ENCODE assay signal across 24 mouse cellular contexts in the genomic region with DNA sequence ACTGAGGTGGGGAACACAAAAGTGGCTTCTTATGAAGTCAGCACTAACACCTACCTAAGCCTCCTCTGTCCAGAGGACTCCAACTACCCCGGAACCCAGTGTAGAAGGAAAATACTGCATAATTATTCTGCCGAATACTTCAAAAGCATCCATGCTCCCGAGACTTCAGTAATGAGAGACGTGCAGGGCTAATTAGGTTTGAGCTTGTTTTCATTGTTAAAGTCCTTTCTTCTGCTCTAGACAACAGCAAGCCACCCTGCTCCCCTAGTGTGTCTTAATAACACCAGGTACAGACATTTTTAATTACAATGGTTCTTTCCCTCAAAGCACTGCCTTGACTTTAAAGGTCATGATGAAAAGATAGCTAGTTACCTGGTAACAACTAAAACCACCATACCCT. TPM values are rescaled to one million over a fixed set of nuclear protein-coding genes. Genes with fewer than 3 reads are reported as not detected.
DNase-seq lines count a peak whose midpoint lies in the region; ATAC-seq and TF ChIP-seq lines count a peak whose summit lies in the region.
"Had no signal": no experiment of that assay in that cellular context is flagged by ENCODE, and none has a peak within 500 bp of the region (broad histone marks: within the 10 kb centered on the region; RNA-seq: fewer than 3 reads in every experiment).

No protein-coding gene starts in this region.

- no peak overlapping the region for H3K27ac ChIP-seq in forebrain, embryonic 11.5 days (ENCODE audit: low read depth, low read length)
- H3K27ac ChIP-seq in forebrain, embryonic 14.5 days (ENCODE audit: low read depth, low read length) = no peak overlapping the region
- H3K27ac ChIP-seq in heart, embryonic 11.5 days (ENCODE audit: low read depth, low read length) = peak overlapping the region; percentile 86; the same call in 1 of the 2 replicates
- H3K27ac ChIP-seq in heart, embryonic 15.5 days = peak overlapping the region; percentile 86
- H3K27ac ChIP-seq in left cerebral cortex, adult 2 months = peak overlapping the region; percentile 24; the same call in 1 of the 2 replicates
- H3K27ac ChIP-seq: embryonic facial prominence, embryonic 12.5 days; forebrain, embryonic 12.5 days; hindbrain, embryonic 13.5 days; hindbrain, postnatal 0 days; intestine, embryonic 15.5 days had no signal

- no peaks in the 10 kb centered on the region for H3K27me3 ChIP-seq in forebrain, embryonic 11.5 days (ENCODE audit: control insufficient read depth, insufficient read depth, low read length)
- no peaks in the 10 kb centered on the region for H3K27me3 ChIP-seq in forebrain, embryonic 14.5 days (replicated peaks; ENCODE audit: control insufficient read depth, insufficient read depth, low read length)
- no peaks in the 10 kb centered on the region for H3K27me3 ChIP-seq in heart, embryonic 11.5 days (ENCODE audit: control insufficient read depth, insufficient read depth, low read length)
- no peaks in the 10 kb centered on the region for H3K27me3 ChIP-seq in heart, embryonic 15.5 days
- H3K27me3 ChIP-seq: embryonic facial prominence, embryonic 12.5 days; forebrain, embryonic 12.5 days; hindbrain, embryonic 13.5 days; intestine, embryonic 15.5 days had no signal

- no peak for DNase-seq in forebrain, embryonic 11.5 days (ENCODE audit: low spot score)
- DNase-seq in forebrain, embryonic 14.5 days (ENCODE audit: low spot score) = no peak
- DNase-seq in heart, postnatal 25 days (ENCODE audit: low spot score) = no peak
- no peak for DNase-seq in heart, postnatal 36 days
- DNase-seq in left cerebral cortex, adult 2 months (ENCODE audit: extremely low spot score in 1 of 2, low spot score in 2 of 2) = no peak
- DNase-seq in left cerebral cortex, postnatal 10 days (ENCODE audit: extremely low spot score in 1 of 2, low spot score in 2 of 2) = no peak
- DNase-seq: adrenal gland, adult 8-10 months; adrenal gland, postnatal 36 days; B cell, adult 2 months; cerebellum, adult 11 months; cerebellum, adult 8-10 months; cerebellum, postnatal 25 days; forebrain, postnatal 0 days; gastrocnemius, postnatal 36 days; kidney, adult 18-20 months had no signal

- H3K4me3 ChIP-seq in forebrain, embryonic 11.5 days (ENCODE audit: low read depth, low read length) = no peak overlapping the region
- H3K4me3 ChIP-seq in forebrain, embryonic 14.5 days (ENCODE audit: low read depth, low read length) = no peak overlapping the region
- H3K4me3 ChIP-seq in heart, embryonic 11.5 days (ENCODE audit: low read depth, low read length) = no peak overlapping the region
- no peak overlapping the region for H3K4me3 ChIP-seq in heart, embryonic 15.5 days
- H3K4me3 ChIP-seq in left cerebral cortex, adult 2 months = no peak overlapping the region
- H3K4me3 ChIP-seq: embryonic facial prominence, embryonic 12.5 days; forebrain, embryonic 12.5 days; hindbrain, embryonic 13.5 days; intestine, embryonic 15.5 days had no signal

- WGBS in forebrain, embryonic 11.5 days = 8% methylated on average over 4 of the region's 4 CpGs
- WGBS in forebrain, embryonic 14.5 days = 5% methylated on average over 4 of the region's 4 CpGs
- 66% methylated on average over 4 of the region's 4 CpGs for WGBS in heart, embryonic 11.5 days (ENCODE audit: insufficient replicate concordance)
- 62% methylated on average over 4 of the region's 4 CpGs for WGBS in heart, embryonic 15.5 days

- no peak overlapping the region for H3K4me2 ChIP-seq in forebrain, embryonic 11.5 days (ENCODE audit: low read depth, low read length, severe bottlenecking)
- H3K4me2 ChIP-seq in forebrain, embryonic 14.5 days (ENCODE audit: low read length) = no peak overlapping the region
- H3K4me2 ChIP-seq in heart, embryonic 11.5 days = no peak overlapping the region
- no peak overlapping the region for H3K4me2 ChIP-seq in heart, embryonic 15.5 days
- H3K4me2 ChIP-seq: embryonic facial prominence, embryonic 12.5 days; forebrain, embryonic 12.5 days; hindbrain, embryonic 13.5 days; intestine, embryonic 15.5 days had no signal

- H3K9me3 ChIP-seq in forebrain, embryonic 11.5 days (ENCODE audit: control insufficient read depth, low read length) = no peaks in the 10 kb centered on the region
- no peaks in the 10 kb centered on the region for H3K9me3 ChIP-seq in forebrain, embryonic 14.5 days (replicated peaks; ENCODE audit: control insufficient read depth, low read length)
- no peaks in the 10 kb centered on the region for H3K9me3 ChIP-seq in heart, embryonic 11.5 days (replicated peaks; ENCODE audit: control insufficient read depth, low read length)
- H3K9me3 ChIP-seq in heart, embryonic 15.5 days (replicated peaks) = no peaks in the 10 kb centered on the region
- H3K9me3 ChIP-seq: embryonic facial prominence, embryonic 12.5 days; forebrain, embryonic 12.5 days; G1E; hindbrain, embryonic 13.5 days; intestine, embryonic 15.5 days had no signal

- peaks cover 6% of the 10 kb centered on the region; the same call in 1 of the 2 replicates for H3K4me1 ChIP-seq in forebrain, embryonic 11.5 days (replicated peaks; ENCODE audit: control insufficient read depth, insufficient read depth, low read length)
- no peaks in the 10 kb centered on the region for H3K4me1 ChIP-seq in forebrain, embryonic 14.5 days (ENCODE audit: control insufficient read depth, insufficient read depth, low read length)
- H3K4me1 ChIP-seq in heart, embryonic 11.5 days (ENCODE audit: control insufficient read depth, insufficient read depth, low read length) = peaks cover 45% of the 10 kb centered on the region
- peaks cover 70% of the 10 kb centered on the region for H3K4me1 ChIP-seq in heart, embryonic 15.5 days (replicated peaks)
- H3K4me1 ChIP-seq: intestine, embryonic 15.5 days had no signal

- no peak overlapping the region for H3K9ac ChIP-seq in forebrain, embryonic 11.5 days (ENCODE audit: low read length)
- H3K9ac ChIP-seq in forebrain, embryonic 14.5 days (ENCODE audit: low read length) = no peak overlapping the region
- H3K9ac ChIP-seq in heart, embryonic 11.5 days (ENCODE audit: low read depth, low read length) = no peak overlapping the region
- H3K9ac ChIP-seq in heart, embryonic 15.5 days = no peak overlapping the region
- H3K9ac ChIP-seq: embryonic facial prominence, embryonic 12.5 days; forebrain, embryonic 12.5 days; forebrain, postnatal 0 days; hindbrain, embryonic 13.5 days; intestine, embryonic 15.5 days had no signal

- no peak for TF ChIP-seq CTCF in left cerebral cortex, adult 2 months (IDR thresholded peaks at IDR 0.05)

- intact Hi-C loops in heart, postnatal 25 days (cut with DNase I) = loop anchor here (5.0 kb wide), 1 partner anchor 51 kb away; the partner anchor contains the start of gene Lamc1
- intact Hi-C loops in heart, postnatal 36 days (cut with DNase I) = no loop called here
- intact Hi-C loops in left cerebral cortex, adult 2 months (cut with DNase I) = no loop called here
- intact Hi-C loops in left cerebral cortex, postnatal 10 days (cut with DNase I) = no loop called here

- H3K36me3 ChIP-seq in forebrain, embryonic 11.5 days (ENCODE audit: control insufficient read depth, insufficient read depth, low read length) = no peaks in the 10 kb centered on the region
- no peaks in the 10 kb centered on the region for H3K36me3 ChIP-seq in forebrain, embryonic 14.5 days (ENCODE audit: control insufficient read depth, insufficient read depth, low read length)
- H3K36me3 ChIP-seq in heart, embryonic 11.5 days (ENCODE audit: control insufficient read depth, insufficient read depth, low read length) = no peaks in the 10 kb centered on the region
- no peaks in the 10 kb centered on the region for H3K36me3 ChIP-seq in heart, embryonic 15.5 days
- H3K36me3 ChIP-seq: embryonic facial prominence, embryonic 12.5 days; forebrain, embryonic 12.5 days; hindbrain, embryonic 13.5 days; intestine, embryonic 15.5 days had no signal

- ATAC-seq in forebrain, embryonic 11.5 days (replicated peaks; ENCODE audit: low FRiP score) = peak; percentile 66; the same call in 1 of the 2 replicates
- ATAC-seq in forebrain, embryonic 14.5 days = no peak
- no peak for ATAC-seq in heart, embryonic 11.5 days (replicated peaks; ENCODE audit: insufficient number of reproducible peaks, low FRiP score, low TSS enrichment)
- ATAC-seq in heart, embryonic 15.5 days (replicated peaks; ENCODE audit: insufficient number of reproducible peaks, insufficient read depth, low FRiP score, low read depth) = no peak
- ATAC-seq: CD4-positive, CD25-positive, alpha-beta regulatory T cell, adult 4 months; forebrain, postnatal 0 days; hindbrain, postnatal 0 days; intestine, embryonic 15.5 days had no signal

RNA-seq across cellular contexts. Expression of gene Lamc1, which starts 51.1 kb away (rescaled TPM):
- 31.4 and 31.5 TPM in 2 replicates for polyA plus RNA-seq in forebrain, embryonic 11.5 days (2014; fragmentation: Nextera tagmentation; extraction: Ambion mirVana)
- 17.2 and 17.7 TPM in 2 replicates for polyA plus RNA-seq in forebrain, embryonic 14.5 days (2014; fragmentation: Nextera tagmentation; extraction: Ambion mirVana)
- polyA plus RNA-seq in heart, embryonic 11.5 days (2014; fragmentation: Nextera tagmentation; extraction: Ambion mirVana) = 87.6 and 98.2 TPM in 2 replicates
- 100 to 1,000 TPM; 173 to 205 TPM for total RNA-seq in heart, postnatal 25 days (2021)
- polyA plus RNA-seq in heart, embryonic 15.5 days (2015; fragmentation: Nextera tagmentation; extraction: Ambion mirVana) = 74.3 and 85.4 TPM in 2 replicates
- total RNA-seq in heart, postnatal 36 days (2021) = 100 to 1,000 TPM; 139 to 176 TPM
- 10 to 100 TPM; 22.0 to 26.4 TPM for total RNA-seq in left cerebral cortex, adult 2 months (2021)
- total RNA-seq in left cerebral cortex, postnatal 10 days (2021) = 10 to 100 TPM; 42.6 to 44.3 TPM

Comparison
In these comparisons a context has a peak if more than half of its experiments do, and no peak if none do; other contexts are left out.
1. H3K27ac ChIP-seq: peak in heart, embryonic 11.5 days (single experiment), heart, embryonic 15.5 days (single experiment) and left cerebral cortex, adult 2 months (single experiment); none in forebrain, embryonic 11.5 days (single experiment) and forebrain, embryonic 14.5 days (single experiment).